Mouse (Mus musculus) G1E (cell line): ENCODE data around the gene Slc7a7.

Experiments used
- CTCF ChIP-seq: IDR thresholded peaks from 2 replicates; pipeline ENCODE4 v1.5.1; 2012; ENCODE audit warnings: low read depth, low read length, inconsistent platforms, mixed read lengths
- TAL1 ChIP-seq: conservative IDR thresholded peaks from 2 replicates; pipeline ENCODE4 v1.6.1; 2012; ENCODE audit warnings: low read depth, low read length, inconsistent platforms, mixed read lengths

GRCm38 (mm10) chr14:54352314-54352713, 65.3 kb downstream of the Slc7a7 start:
- TF ChIP-seq CTCF (no peak), TAL1 (no peak)
